8 mouse cellular contexts compared by ENCODE assay signal in genomic region chr8:108726541-108727241, GRCm38 (mm10).
DNase-seq lines count a peak whose midpoint lies in the region; ATAC-seq and TF ChIP-seq lines count a peak whose summit lies in the region.

No protein-coding gene starts in this region.

- no peak for ATAC-seq in kidney, embryonic 14.5 days (ENCODE audit: low FRiP score, low TSS enrichment)
- ATAC-seq in embryonic facial prominence, embryonic 15.5 days (ENCODE audit: insufficient number of reproducible peaks, low FRiP score, low TSS enrichment, low read depth), result peak; percentile 47; the same call in 1 of the 2 replicates
- no peak for ATAC-seq in midbrain, embryonic 15.5 days (replicated peaks)

- 7% methylated on average over 12 of the region's 12 CpGs for WGBS in kidney, embryonic 14.5 days
- WGBS in embryonic facial prominence, embryonic 15.5 days, result 12% methylated on average over 12 of the region's 12 CpGs
- 10% methylated on average over 12 of the region's 12 CpGs for WGBS in midbrain, embryonic 15.5 days

- no peaks in the 10 kb centered on the region for H3K9me3 ChIP-seq in kidney, embryonic 14.5 days (ENCODE audit: control insufficient read depth, low read length)
- H3K9me3 ChIP-seq in embryonic facial prominence, embryonic 15.5 days (replicated peaks), result no peaks in the 10 kb centered on the region
- H3K9me3 ChIP-seq in midbrain, embryonic 15.5 days, result no peaks in the 10 kb centered on the region

- peak overlapping the region; percentile 71 for H3K27ac ChIP-seq in kidney, embryonic 14.5 days (ENCODE audit: low read depth, low read length)
- H3K27ac ChIP-seq in embryonic facial prominence, embryonic 15.5 days (replicated peaks), result peak overlapping the region; percentile 48; the same call in 1 of the 2 replicates
- H3K27ac ChIP-seq in midbrain, embryonic 15.5 days, result 0 out of 2 replicates have a peak overlapping the region, but pooled peaks have one; percentile 2

- peaks cover 73% of the 10 kb centered on the region for H3K4me1 ChIP-seq in kidney, embryonic 14.5 days (ENCODE audit: control insufficient read depth, insufficient read depth, low read length)
- H3K4me1 ChIP-seq in embryonic facial prominence, embryonic 15.5 days, result peaks cover 65% of the 10 kb centered on the region
- peaks cover 94% of the 10 kb centered on the region for H3K4me1 ChIP-seq in midbrain, embryonic 15.5 days

- no peak for DNase-seq in kidney, postnatal 36 days
- DNase-seq in brain, embryonic 14.5 days (ENCODE audit: low read depth), result peak; percentile 74
- DNase-seq in left cerebral cortex, postnatal 14 days (ENCODE audit: low spot score in 2 of 2), result no peak
- no peak for DNase-seq in right cerebral cortex, postnatal 10 days (ENCODE audit: low spot score in 2 of 2)
- DNase-seq in gastrocnemius, postnatal 4 days (ENCODE audit: low spot score in 2 of 2), result no peak

- no peak overlapping the region for H3K9ac ChIP-seq in kidney, embryonic 14.5 days (ENCODE audit: low read depth, low read length)
- H3K9ac ChIP-seq in embryonic facial prominence, embryonic 15.5 days, result no peak overlapping the region
- H3K9ac ChIP-seq in midbrain, embryonic 15.5 days, result no peak overlapping the region

- no peak for TF ChIP-seq CTCF in brain, embryonic 14.5 days (IDR thresholded peaks at IDR 0.05; ENCODE audit: borderline replicate concordance, extremely low read depth, insufficient read depth, insufficient read length)

- intact Hi-C loops in left cerebral cortex, postnatal 14 days (cut with DNase I), result no loop called here

- TF ChIP-seq POLR2A in brain, embryonic 14.5 days (IDR thresholded peaks at IDR 0.05; ENCODE audit: borderline replicate concordance, extremely low read depth, insufficient read depth, insufficient read length, poor library complexity, severe bottlenecking), result no peak

- H3K36me3 ChIP-seq in kidney, embryonic 14.5 days (ENCODE audit: control insufficient read depth, insufficient read depth, low read length), result no peaks in the 10 kb centered on the region
- no peaks in the 10 kb centered on the region for H3K36me3 ChIP-seq in embryonic facial prominence, embryonic 15.5 days
- H3K36me3 ChIP-seq in midbrain, embryonic 15.5 days (replicated peaks), result no peaks in the 10 kb centered on the region

- H3K4me2 ChIP-seq in kidney, embryonic 14.5 days (replicated peaks; ENCODE audit: low read depth, low read length), result peak overlapping the region; percentile 24; the same call in 1 of the 2 replicates
- peak overlapping the region; percentile 29 for H3K4me2 ChIP-seq in embryonic facial prominence, embryonic 15.5 days (replicated peaks)
- peak overlapping the region; percentile 28 for H3K4me2 ChIP-seq in midbrain, embryonic 15.5 days

- no peaks in the 10 kb centered on the region for H3K27me3 ChIP-seq in kidney, embryonic 14.5 days (ENCODE audit: control insufficient read depth, insufficient read depth, low read length)
- H3K27me3 ChIP-seq in embryonic facial prominence, embryonic 15.5 days, result no peaks in the 10 kb centered on the region
- H3K27me3 ChIP-seq in midbrain, embryonic 15.5 days (replicated peaks), result no peaks in the 10 kb centered on the region

- H3K4me3 ChIP-seq in kidney, embryonic 14.5 days (ENCODE audit: low read length), result no peak overlapping the region
- H3K4me3 ChIP-seq in embryonic facial prominence, embryonic 15.5 days (replicated peaks), result no peak overlapping the region
- no peak overlapping the region for H3K4me3 ChIP-seq in midbrain, embryonic 15.5 days

Comparison
In these comparisons a context has a peak if more than half of its experiments do, and no peak if none do; other contexts are left out.
1. H3K27ac ChIP-seq: peak in every context shown above with its lines; median percentile 71 in kidney, embryonic 14.5 days; 48 in embryonic facial prominence, embryonic 15.5 days; 2 in midbrain, embryonic 15.5 days.